Mouse (Mus musculus) adrenal gland, postnatal 25 days (tissue): ENCODE results near the gene Clec2i. TPM values are rescaled to one million over a fixed set of nuclear protein-coding genes. Genes with fewer than 3 reads are reported as not detected.
"Not testable (repeated sequence)": the region's sequence is repeated elsewhere in the genome, so short reads cannot be mapped to it uniquely, and the experiment has no call there.

Experiments
- DNase-seq: peaks from one replicate; pipeline ENCODE4 v3.0.0; 2021; ENCODE audit warnings: mixed read lengths
- long read RNA-seq: library from polyadenylated mRNA; stranded (forward); transcript quantifications from one replicate; pipeline ENCODE4 v2.0.0, GENCODE M21; 2021
- total RNA-seq: library from RNA; stranded (reverse); gene quantifications from 2 replicates; pipeline ENCODE4 v1.2.3, GENCODE M21; 2021

The Clec2i gene
- not detected in 2 replicates for total RNA-seq
- long read RNA-seq: 0 reads

GRCm38 (mm10) chr6:128887091-128887790 lies at the start of gene Clec2i:
Gene Clec2i (plus strand): TSS chr6:128887588.
- not testable (repeated sequence) for DNase-seq

- DNase-seq: peak; percentile 77
Observed at GRCm38 (mm10) chr6:128838342-128839265, 48.8 kb upstream of the Clec2i start.

- DNase-seq: peak; percentile 69
Observed at GRCm38 (mm10) chr6:128839266-128839771, 48.1 kb upstream of the Clec2i start.

DNA sequence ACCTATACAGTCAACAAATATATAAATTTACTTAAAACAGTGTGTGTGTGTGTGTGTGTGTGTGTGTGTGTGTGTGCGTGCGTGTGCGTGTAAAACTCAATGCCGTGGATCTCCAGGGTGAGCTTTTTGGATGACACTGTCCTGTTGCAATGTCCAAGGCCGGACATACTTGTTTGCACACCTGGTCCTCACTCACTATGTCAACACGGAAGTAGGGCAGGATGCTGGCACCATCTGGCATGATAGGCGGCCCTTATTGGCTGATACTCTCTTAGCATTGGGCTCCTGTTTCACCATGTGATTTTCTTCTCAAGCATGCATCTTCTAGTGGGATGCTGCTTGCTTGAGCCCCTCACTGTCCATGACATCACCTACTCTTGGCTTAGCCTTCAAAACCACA lies 47.5 kb upstream of the Clec2i start:
- DNase-seq: no peak

GRCm38 (mm10) chr6:128840669-128841068 lies 46.7 kb upstream of the Clec2i start:
- not testable (repeated sequence) for DNase-seq

DNA sequence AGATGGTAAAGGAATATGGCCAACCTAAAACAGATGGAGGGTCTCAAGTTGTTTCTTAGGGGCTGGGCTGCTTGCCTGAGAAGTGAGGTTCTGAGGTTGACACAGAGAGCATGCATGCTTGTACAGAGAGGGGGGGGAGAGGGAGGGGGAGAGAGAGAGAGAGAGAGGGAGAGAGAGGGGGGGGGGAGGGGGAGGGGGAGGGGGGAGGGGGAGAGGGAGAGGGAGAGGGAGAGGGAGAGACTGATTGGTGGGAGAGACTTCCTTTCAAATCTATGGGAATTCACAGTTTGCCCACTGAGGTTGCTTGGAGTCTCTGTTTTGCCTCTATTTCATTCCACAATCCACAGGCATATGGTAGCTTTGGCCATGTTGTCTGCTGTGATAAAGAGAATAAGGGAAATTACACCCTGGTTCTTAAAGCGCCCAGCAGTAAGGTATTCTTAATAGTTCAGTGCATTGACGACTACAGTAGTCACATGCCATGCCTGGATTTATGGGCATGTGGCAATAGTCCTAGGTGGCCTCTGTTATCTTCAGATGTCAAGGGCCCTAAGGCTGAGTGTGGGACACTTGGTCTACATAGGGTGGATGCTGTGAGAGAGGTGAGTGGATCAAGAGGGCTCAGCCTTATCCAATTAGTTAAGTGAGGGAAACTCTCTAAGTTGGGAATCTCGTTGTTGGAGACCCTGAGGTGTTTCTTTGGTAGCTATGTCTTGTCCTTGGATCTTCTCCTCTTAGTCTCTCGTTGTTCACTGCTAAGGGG lies 45.9 kb upstream of the Clec2i start:
- no peak for DNase-seq

DNA sequence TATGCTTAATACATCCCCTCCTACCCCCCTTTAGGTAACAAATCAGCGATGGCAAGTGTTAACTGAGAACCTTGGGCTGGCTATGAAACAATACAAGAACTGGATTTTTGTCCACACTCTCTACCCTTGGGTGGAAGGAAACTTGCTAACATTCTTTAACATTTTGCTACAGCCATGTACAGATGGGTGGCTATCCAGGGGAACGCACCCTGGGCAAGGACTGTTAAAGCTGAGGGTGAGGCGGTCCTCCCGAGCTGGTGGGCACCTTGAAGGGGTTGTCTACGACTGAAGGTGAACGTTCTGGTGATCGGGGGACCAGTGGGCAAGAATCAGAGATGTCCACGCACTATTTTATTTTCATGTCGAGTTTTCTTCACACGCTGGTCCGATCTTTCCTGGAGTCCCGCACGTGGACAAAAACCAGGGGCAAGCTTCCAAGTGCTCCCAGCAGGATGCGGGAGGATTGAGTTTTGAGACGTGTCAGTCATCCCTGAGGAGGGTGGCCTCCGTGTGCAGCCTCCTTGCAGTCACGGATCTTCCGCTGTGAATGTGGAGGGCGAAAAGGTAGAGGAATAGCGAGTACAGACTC lies 44.9 kb upstream of the Clec2i start:
- no peak for DNase-seq

DNA sequence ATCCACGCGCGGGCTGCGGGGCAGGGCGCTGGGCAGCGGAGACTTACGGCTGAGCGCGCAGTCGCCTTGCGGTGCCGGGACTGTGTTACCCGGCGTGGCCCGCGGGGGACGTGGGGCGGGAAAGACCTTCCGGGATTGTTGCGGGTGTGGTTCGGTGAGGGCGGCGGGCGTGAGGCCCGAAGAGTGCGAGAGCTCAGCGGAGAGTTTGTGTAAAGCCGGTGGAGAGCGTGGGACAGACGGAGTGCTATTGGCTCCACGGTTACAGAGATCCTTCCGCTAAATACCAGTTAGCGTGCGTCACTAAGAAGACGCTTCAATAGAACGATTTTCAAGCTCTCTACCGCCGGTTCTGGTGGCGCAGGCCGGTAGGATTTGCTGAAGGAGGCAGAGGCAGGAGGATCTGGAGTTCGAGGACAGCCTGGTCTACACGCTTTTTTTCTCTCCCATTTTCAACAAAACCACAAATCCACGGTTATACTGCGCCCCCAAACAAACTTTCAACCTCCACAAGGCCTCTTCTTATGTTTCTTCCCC lies 44.4 kb upstream of the Clec2i start:
- DNase-seq: peak; percentile 81

DNA sequence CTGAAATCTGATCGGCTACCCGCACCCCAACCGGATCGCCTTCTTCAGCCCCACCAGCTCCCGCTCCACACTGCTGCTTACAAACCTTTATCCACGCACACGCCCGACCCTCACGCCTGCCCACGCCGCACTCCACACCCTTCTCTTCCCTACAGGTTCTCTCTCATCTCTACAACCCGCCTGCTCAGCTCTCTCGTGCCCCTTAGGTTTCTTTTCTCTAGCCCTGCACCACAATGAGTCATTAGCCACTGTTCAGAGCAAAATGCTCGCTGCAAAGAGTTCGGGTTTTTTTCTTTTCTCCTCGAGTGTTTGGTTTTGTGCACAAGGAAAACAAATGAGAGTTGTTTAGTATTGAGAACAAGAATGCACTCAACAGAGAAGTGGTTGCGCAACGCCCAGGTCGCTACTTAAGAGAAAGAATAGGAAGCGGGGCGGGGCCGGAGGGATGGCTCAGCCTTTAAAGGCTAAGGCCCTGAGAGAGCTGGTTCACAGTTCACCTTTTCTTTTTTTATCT lies 43.9 kb upstream of the Clec2i start:
- DNase-seq: peak; percentile 71

DNA sequence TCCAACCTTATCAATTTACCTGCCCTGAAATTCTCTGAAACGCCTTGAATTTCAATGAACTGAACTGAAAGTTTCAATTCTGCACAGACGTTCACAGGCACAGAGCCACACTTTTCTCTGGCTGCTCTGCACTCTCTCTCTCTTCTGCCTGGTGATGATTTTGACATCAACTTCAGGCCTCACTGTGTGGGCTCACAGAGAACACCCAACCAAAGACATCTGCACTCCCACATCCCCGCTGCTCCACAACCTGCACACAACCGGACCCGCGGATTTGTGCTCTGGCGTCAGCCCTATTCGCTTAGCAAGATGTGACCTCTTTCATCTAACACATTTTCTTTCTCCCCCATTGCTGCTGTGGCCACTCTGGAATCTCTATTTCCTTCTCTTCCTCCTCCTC lies 43.3 kb upstream of the Clec2i start:
- DNase-seq: no peak

GRCm38 (mm10) chr6:128844586-128845080 lies 42.8 kb upstream of the Clec2i start:
- no peak for DNase-seq

DNA sequence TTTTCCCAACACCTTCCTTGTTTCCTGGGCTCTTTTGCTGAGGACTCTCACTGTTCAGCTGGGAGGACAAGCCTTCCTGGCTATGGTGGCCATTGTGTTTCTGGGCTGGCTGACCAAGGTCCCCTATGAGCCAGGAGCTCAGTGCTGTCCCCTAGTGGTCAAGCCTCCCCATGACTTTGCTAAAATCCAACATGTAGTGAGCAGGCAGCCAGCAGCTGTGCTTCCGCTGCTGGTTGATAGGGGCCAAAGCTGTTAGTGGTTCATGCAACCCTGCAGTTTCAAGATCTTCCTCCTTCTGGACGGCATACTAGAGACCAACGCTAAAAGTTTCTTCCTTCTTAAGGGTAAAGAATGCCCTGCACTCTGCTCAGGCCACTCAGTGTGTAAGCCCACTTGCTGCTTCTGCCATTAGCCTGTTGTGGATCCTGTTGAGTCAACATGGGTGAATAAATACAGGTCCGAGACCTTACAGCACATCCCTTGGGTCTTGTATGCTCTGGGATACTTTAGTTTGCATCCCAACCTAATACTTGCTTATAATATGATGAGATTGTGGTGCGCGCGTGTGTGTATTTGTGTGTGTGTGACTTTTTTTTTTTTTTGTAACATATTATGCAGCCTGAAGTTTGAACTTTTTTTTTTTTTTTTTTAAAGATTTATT lies 41.9 kb upstream of the Clec2i start:
- peak; percentile 83 for DNase-seq

DNA sequence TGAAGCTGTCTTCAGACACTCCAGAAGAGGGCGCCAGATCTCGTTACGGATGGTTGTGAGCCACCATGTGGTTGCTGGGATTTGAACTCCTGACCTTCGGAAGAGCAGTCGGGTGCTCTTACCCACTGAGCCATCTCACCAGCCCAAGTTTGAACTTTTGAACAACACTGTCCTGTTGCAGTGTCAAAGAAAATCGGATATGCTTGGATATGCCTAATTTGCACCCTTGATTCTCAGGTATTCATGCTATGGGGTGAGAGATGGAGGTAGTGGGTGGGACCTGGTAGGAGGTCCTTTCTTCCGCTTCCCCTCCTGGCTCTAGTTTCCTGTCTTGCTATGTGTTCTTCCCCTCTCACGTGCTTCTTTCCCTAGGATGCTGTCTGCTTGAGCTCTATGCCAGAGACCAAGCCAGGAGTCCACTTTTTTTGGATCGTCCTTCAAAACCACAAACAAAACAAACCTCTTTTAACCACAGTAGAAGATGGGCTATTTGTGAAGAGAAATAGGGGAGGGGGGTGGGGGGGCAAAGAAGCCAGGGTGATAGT lies 41.3 kb upstream of the Clec2i start:
- DNase-seq: no peak

DNA sequence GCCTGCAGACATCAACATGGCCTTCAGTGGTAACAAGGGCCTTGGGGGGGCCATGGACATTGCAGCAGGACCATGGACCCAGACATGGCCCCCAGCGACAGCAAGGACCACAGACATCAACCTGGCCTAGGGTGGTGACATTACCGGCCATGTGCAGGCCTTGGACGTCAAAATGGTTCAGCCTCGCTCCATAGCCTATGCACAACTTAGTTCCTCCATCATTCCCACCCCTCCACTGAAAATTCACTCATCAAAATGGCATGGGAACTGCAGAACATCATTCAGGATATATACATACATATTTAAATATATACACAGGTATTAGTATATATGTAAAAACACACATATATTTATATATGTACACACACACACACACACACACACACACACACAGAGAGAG lies 40.0 kb upstream of the Clec2i start:
- no peak for DNase-seq

GRCm38 (mm10) chr6:128849902-128850301 lies 37.5 kb upstream of the Clec2i start:
- DNase-seq: peak; percentile 47

- no peak for DNase-seq
Observed at GRCm38 (mm10) chr6:128850671-128851070, 36.7 kb upstream of the Clec2i start.

DNA sequence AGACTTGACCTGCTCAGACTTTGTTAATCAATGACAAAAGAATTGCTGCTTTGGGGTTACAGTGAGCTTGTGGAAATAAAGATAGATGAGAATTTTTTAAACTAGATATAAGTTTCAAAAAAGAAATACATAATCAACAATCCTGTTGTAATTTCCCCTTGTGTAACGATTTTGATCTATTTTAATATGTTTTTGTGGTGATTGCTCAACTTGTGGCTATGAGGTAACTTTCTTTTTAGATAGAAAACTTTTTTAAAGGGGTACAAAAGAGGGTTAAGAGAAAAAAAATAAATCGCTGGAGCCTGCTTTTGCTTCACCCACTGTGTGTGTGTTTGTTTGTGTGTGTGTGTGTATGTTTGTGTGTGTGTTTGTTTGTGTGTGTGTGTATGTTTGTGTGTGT lies 36.2 kb upstream of the Clec2i start:
- no peak for DNase-seq

GRCm38 (mm10) chr6:128852766-128853165 lies 34.6 kb upstream of the Clec2i start:
- no peak for DNase-seq

GRCm38 (mm10) chr6:128854024-128854820 lies 33.2 kb upstream of the Clec2i start:
- peak; percentile 55 for DNase-seq

DNA sequence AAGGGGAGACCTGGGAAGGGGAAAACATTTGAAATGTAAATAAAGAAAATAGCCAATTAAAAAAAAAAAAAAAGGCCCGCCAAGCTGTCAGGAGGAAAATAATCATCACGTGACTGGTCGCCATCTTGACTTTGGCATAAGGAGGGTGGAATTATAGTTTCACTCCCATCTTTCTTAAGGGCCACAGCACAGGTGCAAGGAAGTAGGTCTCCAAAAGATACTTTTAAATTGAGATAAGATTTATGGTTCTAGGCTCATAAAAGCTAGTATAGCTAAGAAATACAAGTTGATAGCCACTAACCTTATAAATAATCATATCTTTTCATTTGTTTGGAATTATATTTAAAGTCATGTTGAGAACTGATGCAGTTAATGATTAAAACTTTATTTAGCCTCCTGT lies 32.5 kb upstream of the Clec2i start:
- no peak for DNase-seq
